Mouse (Mus musculus): ENCODE data around the gene P3h3.

DNA sequence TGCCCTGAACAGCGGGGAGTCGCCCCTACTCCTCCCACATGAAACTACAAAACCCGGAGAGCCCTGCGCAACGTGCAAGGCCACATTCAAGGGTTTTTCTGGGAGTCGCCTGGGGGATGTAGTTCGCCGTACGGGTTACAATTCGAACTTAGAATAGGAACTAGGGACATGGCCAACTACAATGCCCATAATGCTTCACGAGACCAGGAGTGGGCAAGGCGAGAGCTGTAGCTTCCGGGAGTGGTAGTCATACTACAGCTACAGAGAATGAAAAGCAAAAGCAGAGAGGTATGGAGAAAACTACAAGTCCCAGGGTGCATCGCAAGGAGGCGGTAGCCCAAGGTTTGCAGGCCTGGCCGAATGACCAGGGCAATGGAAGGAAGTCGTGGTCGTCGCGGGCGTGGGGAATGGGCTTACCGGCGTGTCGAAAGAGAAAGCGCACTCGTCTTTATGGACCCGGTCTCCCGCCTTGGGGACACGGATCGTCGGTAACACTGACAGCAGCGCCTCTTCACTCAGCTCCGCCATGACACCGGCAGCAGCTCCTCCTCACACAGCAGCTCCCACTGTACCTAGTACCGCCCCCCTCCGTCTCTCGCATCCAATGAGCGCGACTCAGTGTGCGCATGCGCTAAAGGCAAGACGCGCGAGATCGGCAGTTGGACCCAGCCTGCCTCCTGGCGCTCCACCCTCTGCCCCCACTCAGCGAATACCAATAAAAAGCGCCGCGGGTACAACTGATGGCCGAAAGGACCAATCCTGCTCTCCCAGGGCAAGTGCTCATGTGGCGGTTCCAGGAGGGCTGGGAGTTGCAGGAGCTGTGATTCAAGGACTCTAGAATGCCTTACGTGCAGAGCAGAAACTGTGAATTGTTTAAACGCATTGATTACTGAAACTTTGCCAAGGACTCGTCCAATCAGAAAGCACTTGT, 28.4 kb downstream of the P3h3 start, which contains the start of the genes Usp5 and Cdca3:
- 0 out of 2 replicates have a peak, but pooled peaks have one; percentile 8 for TF ChIP-seq CTCF (IDR thresholded peaks at IDR 0.05; ENCODE audit: borderline replicate concordance, extremely low read depth, insufficient read depth, insufficient read length)
- TF ChIP-seq POLR2A (IDR thresholded peaks at IDR 0.05; ENCODE audit: borderline replicate concordance, extremely low read depth, insufficient read depth, insufficient read length, poor library complexity, severe bottlenecking), result peak; percentile 84; the same call in 1 of the 2 replicates

All from brain, embryonic 14.5 days (tissue).